Mouse (Mus musculus) forebrain, embryonic 14.5 days (tissue): ENCODE measurements around the gene Lsm10. TPM values are rescaled to one million over a fixed set of nuclear protein-coding genes. Genes with fewer than 3 reads are reported as not detected.

Source experiments
- ATAC-seq: fragments of 200-750 bp; cut with Nextera tagmentation; 2 replicates; pipeline ENCODE4 v1.8.0; 2017; ENCODE audit warnings: mild to moderate bottlenecking, moderate library complexity
- DNase-seq: peaks from one replicate; pipeline ENCODE4 v3.0.0-alpha.2; 2015; ENCODE audit warnings: low spot score
- H3K27ac ChIP-seq: fragments of 300-500 bp; sonication (generic); 2 replicates; pipeline ENCODE4 v1.5.1; 2014; ENCODE audit warnings: low read depth, mild to moderate bottlenecking, control low read depth, low read length, moderate library complexity
- H3K27me3 ChIP-seq: fragments of 300-500 bp; sonication (generic); replicated peaks from 2 replicates; pipeline ENCODE4 v1.6.1; 2014; ENCODE audit warnings: low read length, control low read depth, mixed read lengths; ENCODE audit not compliant: control insufficient read depth, insufficient read depth
- H3K36me3 ChIP-seq: fragments of 300-500 bp; sonication (generic); 2 replicates; pipeline ENCODE4 v1.6.1; 2014; ENCODE audit warnings: low read length, control low read depth; ENCODE audit not compliant: control insufficient read depth, insufficient read depth
- H3K4me1 ChIP-seq: fragments of 300-500 bp; sonication (generic); 2 replicates; pipeline ENCODE4 v1.6.1; 2014; ENCODE audit warnings: antibody characterized with exemption, low read length, control low read depth; ENCODE audit not compliant: control insufficient read depth, insufficient read depth
- H3K4me2 ChIP-seq: fragments of 300-500 bp; sonication (generic); 2 replicates; pipeline ENCODE4 v1.6.1; 2014; ENCODE audit warnings: mild to moderate bottlenecking, control low read depth, low read length
- H3K4me3 ChIP-seq: fragments of 300-500 bp; sonication (generic); 2 replicates; pipeline ENCODE4 v1.5.1; 2014; ENCODE audit warnings: low read depth, low read length, control low read depth
- H3K9ac ChIP-seq: fragments of 300-500 bp; sonication (generic); 2 replicates; pipeline ENCODE4 v1.6.1; 2014; ENCODE audit warnings: mild to moderate bottlenecking, low read length, control low read depth, moderate library complexity
- H3K9me3 ChIP-seq: fragments of 300-500 bp; sonication (generic); replicated peaks from 2 replicates; pipeline ENCODE4 v1.6.1; 2016; ENCODE audit warnings: low read length, control low read depth, mixed read lengths; ENCODE audit not compliant: control insufficient read depth
- WGBS: fragments of 180-500 bp; shearing (Covaris S2); extraction: QIAGEN DNeasy Blood & Tissue Kit; methylation state at CpG from one replicate; pipeline ENCODE4 v1.1.7; 2014; 5-methylcytosine and 5-hydroxymethylcytosine counted together
- polyA plus RNA-seq: library from polyadenylated mRNA; unstranded; fragments of >200 nt; fragmentation: Nextera tagmentation; extraction: Ambion mirVana; gene quantifications from 2 replicates; pipeline ENCODE4 v1.2.1, GENCODE M21; 2014

Gene Lsm10
- polyA plus RNA-seq = 63.1 and 76.6 TPM in 2 replicates

GRCm38 (mm10) chr4:126096464-126097111 lies at the start of gene Lsm10:
Gene Lsm10 (plus strand): TSS chr4:126096623.
- no peaks in the 10 kb centered on the region for H3K27me3 ChIP-seq
- 0 out of 2 replicates have a peak, but pooled peaks cover 8% of the 10 kb centered on the region for H3K36me3 ChIP-seq
- H3K4me1 ChIP-seq = peaks cover 3% of the 10 kb centered on the region; the same call in 1 of the 2 replicates
- peak within 1 kb of the TSS; percentile 76 for H3K9ac ChIP-seq
- peak within 1 kb of the TSS; percentile 63 for H3K4me2 ChIP-seq
- H3K4me3 ChIP-seq = peak within 1 kb of the TSS; percentile 59
- ATAC-seq (peak; percentile 98), DNase-seq (peak; percentile 98)
- 4% methylated on average over 36 of the region's 37 CpGs for WGBS
- peak within 1 kb of the TSS; percentile 76 for H3K27ac ChIP-seq
- no peaks in the 10 kb centered on the region for H3K9me3 ChIP-seq

- peak; percentile 95 for DNase-seq
- Histone ChIP-seq H3K27ac (peak within 1 kb of the TSS; percentile 71; the same call in 1 of the 2 replicates), H3K36me3 (peaks cover 23% of the 10 kb centered on the region), H3K4me1 (peaks cover 11% of the 10 kb centered on the region), H3K9me3 (no peaks in the 10 kb centered on the region), H3K9ac (peak within 1 kb of the TSS; percentile 86), H3K27me3 (no peaks in the 10 kb centered on the region), H3K4me3 (peak within 1 kb of the TSS; percentile 91), H3K4me2 (peak within 1 kb of the TSS; percentile 76)
- under 1% methylated on average over 56 of the region's 56 CpGs for WGBS
- ATAC-seq = peak; percentile 98
Measured at GRCm38 (mm10) chr4:126046851-126047585, 49.4 kb upstream of the Lsm10 start, which contains the start of gene Mrps15. Gene Mrps15 (plus strand): TSS chr4:126046925.

GRCm38 (mm10) chr4:126051617-126052016 lies 44.8 kb upstream of the Lsm10 start:
- DNase-seq = no peak
- H3K4me3 ChIP-seq = no peak overlapping the region
- no peak for ATAC-seq
- no peak overlapping the region for H3K9ac ChIP-seq
- no peaks in the 10 kb centered on the region for H3K27me3 ChIP-seq
- H3K9me3 ChIP-seq = no peaks in the 10 kb centered on the region
- H3K4me1 ChIP-seq = peaks cover 11% of the 10 kb centered on the region
- no peak overlapping the region for H3K4me2 ChIP-seq
- no peak overlapping the region for H3K27ac ChIP-seq
- 85% methylated on average over 7 of the region's 7 CpGs for WGBS
- peaks cover 52% of the 10 kb centered on the region for H3K36me3 ChIP-seq

DNA sequence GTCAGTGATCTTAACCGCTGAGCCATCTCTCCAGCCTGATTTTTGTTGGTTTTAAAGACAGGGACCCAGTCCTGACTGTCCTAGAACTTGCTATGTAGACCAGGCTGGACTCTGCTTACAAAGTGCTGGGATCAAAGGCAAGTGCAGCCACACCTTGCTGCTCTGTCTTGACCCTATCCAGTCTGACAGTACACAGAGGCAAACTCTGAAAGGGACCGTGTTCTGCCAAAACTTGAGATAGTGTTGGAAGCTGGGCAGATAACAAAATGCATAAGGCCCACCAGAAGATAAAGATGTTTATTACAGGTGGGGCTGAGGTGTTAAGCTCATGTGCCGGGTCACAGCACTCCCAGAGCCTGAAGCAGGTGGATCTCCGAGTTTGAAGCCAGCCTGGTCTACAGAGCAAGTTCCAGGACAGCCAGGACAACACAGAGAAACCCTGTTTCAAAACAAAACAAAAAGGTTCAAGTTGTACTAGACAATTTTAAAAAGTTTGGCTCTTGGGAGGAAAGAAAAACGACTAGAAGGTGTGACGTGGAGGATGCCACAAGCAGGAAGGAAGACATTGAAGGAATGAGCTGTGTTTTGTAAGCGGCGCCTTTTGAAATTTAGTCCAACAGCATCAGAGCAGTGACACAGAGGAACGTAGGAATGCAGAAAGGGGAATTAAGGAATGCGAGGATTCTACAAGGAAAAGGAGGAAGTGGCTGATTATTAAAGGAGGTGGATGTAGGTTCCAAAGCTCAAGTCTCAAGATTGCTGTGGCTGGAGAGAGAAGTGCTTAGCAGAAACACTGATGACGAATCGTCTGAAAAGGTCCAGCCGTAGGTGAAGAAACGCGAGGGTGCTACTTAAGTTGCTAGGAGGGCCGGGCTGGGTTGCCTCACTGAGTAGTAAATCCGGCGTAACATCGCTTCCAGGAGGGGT lies 39.0 kb upstream of the Lsm10 start:
- peak overlapping the region; percentile 70 for H3K9ac ChIP-seq
- WGBS = 17% methylated on average over 19 of the region's 19 CpGs
- no peak overlapping the region for H3K27ac ChIP-seq
- no peaks in the 10 kb centered on the region for H3K27me3 ChIP-seq
- H3K4me2 ChIP-seq = peak overlapping the region; percentile 65
- H3K4me3 ChIP-seq = peak overlapping the region; percentile 55
- peaks cover 9% of the 10 kb centered on the region for H3K4me1 ChIP-seq
- DNase-seq (peak; percentile 8), ATAC-seq (peak; percentile 18)
- no peaks in the 10 kb centered on the region for H3K9me3 ChIP-seq
- H3K36me3 ChIP-seq = peaks cover 25% of the 10 kb centered on the region

- under 1% methylated on average over 57 of the region's 57 CpGs for WGBS
- Histone ChIP-seq H3K4me3 (peak within 1 kb of the TSS; percentile 55), H3K9me3 (no peaks in the 10 kb centered on the region), H3K4me2 (peak within 1 kb of the TSS; percentile 65), H3K27me3 (no peaks in the 10 kb centered on the region), H3K9ac (peak within 1 kb of the TSS; percentile 70), H3K27ac (no peak within 1 kb of the TSS), H3K4me1 (peaks cover 9% of the 10 kb centered on the region), H3K36me3 (peaks cover 22% of the 10 kb centered on the region)
- DNase-seq (peak; percentile 98), ATAC-seq (peak; percentile 99)
Measured at GRCm38 (mm10) chr4:126058134-126058996, 38.1 kb upstream of the Lsm10 start, which contains the start of gene Oscp1. Gene Oscp1 (plus strand): TSS chr4:126058565.

GRCm38 (mm10) chr4:126058997-126059362 lies 37.4 kb upstream of the Lsm10 start:
- H3K9me3 ChIP-seq = no peaks in the 10 kb centered on the region
- DNase-seq = no peak
- H3K4me1 ChIP-seq = peaks cover 9% of the 10 kb centered on the region
- H3K4me2 ChIP-seq = peak overlapping the region; percentile 65
- H3K9ac ChIP-seq = peak overlapping the region; percentile 70
- H3K27ac ChIP-seq = no peak overlapping the region
- H3K27me3 ChIP-seq = no peaks in the 10 kb centered on the region
- peaks cover 16% of the 10 kb centered on the region for H3K36me3 ChIP-seq
- H3K4me3 ChIP-seq = peak overlapping the region; percentile 55
- WGBS = 39% methylated on average over 9 of the region's 9 CpGs
- ATAC-seq = no peak; the same call in 1 of the 2 replicates

DNA sequence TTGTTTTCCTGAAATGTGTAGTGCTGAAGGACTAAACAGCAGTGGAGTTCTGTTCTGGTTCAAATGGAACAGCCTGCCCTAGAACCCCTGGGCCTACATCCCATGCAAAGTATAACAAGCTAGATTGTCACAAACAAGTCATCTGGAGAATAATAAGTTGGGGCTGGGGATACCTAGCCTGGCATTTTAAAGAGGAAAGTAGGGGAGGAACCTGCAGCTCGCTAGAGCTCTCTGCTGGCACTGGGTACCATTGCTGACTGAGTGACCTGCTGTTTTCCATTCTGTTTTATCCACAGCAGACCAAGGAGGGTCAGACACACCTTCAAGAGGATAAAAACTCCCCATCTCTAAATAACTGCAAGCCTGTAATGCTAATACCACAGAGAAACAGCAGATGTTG lies 33.6 kb upstream of the Lsm10 start:
- Histone ChIP-seq H3K36me3 (no peaks in the 10 kb centered on the region), H3K9me3 (no peaks in the 10 kb centered on the region), H3K4me1 (peaks cover 5% of the 10 kb centered on the region), H3K27ac (no peak overlapping the region), H3K4me3 (no peak overlapping the region), H3K27me3 (no peaks in the 10 kb centered on the region), H3K9ac (no peak overlapping the region), H3K4me2 (no peak overlapping the region)
- DNase-seq (no peak), ATAC-seq (no peak)
- 33% methylated on average over 1 of the region's 1 CpGs for WGBS

DNA sequence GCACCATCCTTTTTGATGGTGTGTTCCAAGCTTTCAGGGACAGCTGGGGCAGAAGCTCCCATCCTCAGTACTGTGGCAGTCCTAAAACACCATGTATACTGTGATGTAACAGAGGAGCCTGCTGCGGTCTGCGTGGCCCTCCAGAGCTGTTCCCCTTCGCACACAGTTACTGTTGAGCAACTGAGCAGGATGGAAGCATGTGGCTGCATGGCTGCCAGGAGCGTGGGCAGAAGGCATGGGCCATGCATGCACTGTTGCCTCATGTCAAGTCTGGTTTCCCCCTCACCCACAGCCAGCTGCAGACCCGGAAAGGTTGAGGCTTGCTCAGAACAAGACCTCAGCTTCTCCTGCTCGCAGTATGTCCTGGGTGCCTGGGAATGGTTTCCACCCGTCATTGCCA lies 31.2 kb upstream of the Lsm10 start:
- no peak overlapping the region for H3K27ac ChIP-seq
- no peaks in the 10 kb centered on the region for H3K9me3 ChIP-seq
- DNase-seq (no peak), ATAC-seq (no peak)
- no peaks in the 10 kb centered on the region for H3K27me3 ChIP-seq
- H3K36me3 ChIP-seq = no peaks in the 10 kb centered on the region
- H3K4me3 ChIP-seq = no peak overlapping the region
- no peak overlapping the region for H3K4me2 ChIP-seq
- no peaks in the 10 kb centered on the region for H3K4me1 ChIP-seq
- WGBS = 81% methylated on average over 7 of the region's 7 CpGs
- H3K9ac ChIP-seq = no peak overlapping the region
